28 mouse cellular contexts compared by ENCODE assay signal in genomic region chr5:145081866-145082613, GRCm38 (mm10). TPM values are rescaled to one million over a fixed set of nuclear protein-coding genes. Genes with fewer than 3 reads are reported as not detected.
"Had no signal": no experiment of that assay in that cellular context is flagged by ENCODE, and none has a peak within 500 bp of the region (broad histone marks: within the 10 kb centered on the region; RNA-seq: fewer than 3 reads in every experiment).

No protein-coding gene starts in this region.

- DNase-seq: kidney, adult 11 months; kidney, adult 8-10 months; kidney, postnatal 10 days; kidney, postnatal 36 days; layer of hippocampus, postnatal 36 days; liver, embryonic 13.5 days; midbrain, embryonic 14.5 days; thymus, adult 18-20 months had no signal

- ATAC-seq: intestine, embryonic 15.5 days had no signal

RNA-seq across cellular contexts. Expression of gene Kpna7, which starts 1.8 kb away (rescaled TPM):
- total RNA-seq: layer of hippocampus, adult 8-10 months; layer of hippocampus, postnatal 10 days; layer of hippocampus, postnatal 36 days; left cerebral cortex, adult 2 months; left cerebral cortex, postnatal 10 days; left cerebral cortex, postnatal 36 days; liver, adult 2 months; megakaryocyte-erythroid progenitor cell, adult 5-6 weeks; midbrain, postnatal 0 days had no signal
- polyA plus RNA-seq: kidney, embryonic 15.5 days; limb, embryonic 14.5 days; liver, adult 2 months; lung, embryonic 15.5 days; midbrain, embryonic 11.5 days; midbrain, embryonic 14.5 days; midbrain, postnatal 0 days; neural tube, embryonic 11.5 days; neural tube, embryonic 14.5 days; small intestine, adult 2 months; spleen, adult 2 months had no signal

RNA-seq across cellular contexts. Expression of gene 1700018F24Rik, which starts 39.2 kb away (rescaled TPM):
- total RNA-seq: layer of hippocampus, adult 8-10 months; layer of hippocampus, postnatal 10 days; layer of hippocampus, postnatal 36 days; left cerebral cortex, adult 2 months; left cerebral cortex, postnatal 10 days; left cerebral cortex, postnatal 36 days; liver, adult 2 months; megakaryocyte-erythroid progenitor cell, adult 5-6 weeks; midbrain, postnatal 0 days had no signal
- polyA plus RNA-seq: intestine, embryonic 15.5 days; kidney, embryonic 15.5 days; limb, embryonic 11.5 days; limb, embryonic 14.5 days; liver, adult 2 months; liver, embryonic 13.5 days; liver, embryonic 16.5 days; midbrain, embryonic 11.5 days; midbrain, embryonic 14.5 days; midbrain, postnatal 0 days; neural tube, embryonic 11.5 days; neural tube, embryonic 14.5 days; small intestine, adult 2 months; spleen, adult 2 months; stomach, embryonic 16.5 days had no signal

RNA-seq across cellular contexts. Expression of gene Gm4871, which starts 49.5 kb away (rescaled TPM):
- total RNA-seq: layer of hippocampus, adult 8-10 months; layer of hippocampus, postnatal 10 days; layer of hippocampus, postnatal 36 days; left cerebral cortex, adult 2 months; left cerebral cortex, postnatal 10 days; left cerebral cortex, postnatal 36 days; liver, adult 2 months; megakaryocyte-erythroid progenitor cell, adult 5-6 weeks; midbrain, postnatal 0 days had no signal
- polyA plus RNA-seq: intestine, embryonic 15.5 days; kidney, embryonic 15.5 days; limb, embryonic 11.5 days; limb, embryonic 14.5 days; liver, adult 2 months; liver, embryonic 13.5 days; liver, embryonic 16.5 days; lung, embryonic 15.5 days; midbrain, embryonic 11.5 days; midbrain, embryonic 14.5 days; midbrain, postnatal 0 days; neural tube, embryonic 11.5 days; neural tube, embryonic 14.5 days; small intestine, adult 2 months; spleen, adult 2 months; stomach, embryonic 16.5 days had no signal
